In genomic region chr5:76363453-76364104, GRCm38 (mm10) we compare ENCODE assay signal across 9 mouse cellular contexts. TPM values are rescaled to one million over a fixed set of nuclear protein-coding genes. Genes with fewer than 3 reads are reported as not detected.
DNase-seq lines count a peak whose midpoint lies in the region; ATAC-seq and TF ChIP-seq lines count a peak whose summit lies in the region.
"Had no signal": no experiment of that assay in that cellular context is flagged by ENCODE, and none has a peak within 500 bp of the region (broad histone marks: within the 10 kb centered on the region; RNA-seq: fewer than 3 reads in every experiment).

Gene Nmu (minus strand): TSS chr5:76363788.

- no peaks in the 10 kb centered on the region for H3K9me3 ChIP-seq in kidney, embryonic 14.5 days (ENCODE audit: control insufficient read depth, low read length)
- no peaks in the 10 kb centered on the region for H3K9me3 ChIP-seq in hindbrain, embryonic 12.5 days (replicated peaks)
- no peaks in the 10 kb centered on the region for H3K9me3 ChIP-seq in midbrain, postnatal 0 days (ENCODE audit: low read length)

- H3K27ac ChIP-seq in kidney, embryonic 14.5 days (ENCODE audit: low read depth, low read length), result no peak within 1 kb of the TSS
- H3K27ac ChIP-seq in hindbrain, embryonic 12.5 days, result no peak within 1 kb of the TSS
- H3K27ac ChIP-seq in midbrain, postnatal 0 days (ENCODE audit: low read depth, low read length), result no peak within 1 kb of the TSS

- H3K4me2 ChIP-seq in kidney, embryonic 14.5 days (replicated peaks; ENCODE audit: low read depth, low read length), result peak within 1 kb of the TSS; percentile 68
- H3K4me2 ChIP-seq in hindbrain, embryonic 12.5 days (replicated peaks), result peak within 1 kb of the TSS; percentile 79
- peak within 1 kb of the TSS; percentile 80 for H3K4me2 ChIP-seq in midbrain, postnatal 0 days (ENCODE audit: low read depth, low read length, poor library complexity, severe bottlenecking)

- H3K36me3 ChIP-seq in kidney, embryonic 14.5 days (ENCODE audit: control insufficient read depth, insufficient read depth, low read length), result no peaks in the 10 kb centered on the region
- no peaks in the 10 kb centered on the region for H3K36me3 ChIP-seq in hindbrain, embryonic 12.5 days
- H3K36me3 ChIP-seq in midbrain, postnatal 0 days (ENCODE audit: insufficient read depth, low read length), result no peaks in the 10 kb centered on the region

- H3K27me3 ChIP-seq in kidney, embryonic 14.5 days (ENCODE audit: control insufficient read depth, insufficient read depth, low read length), result peaks cover 11% of the 10 kb centered on the region
- peaks cover 25% of the 10 kb centered on the region for H3K27me3 ChIP-seq in hindbrain, embryonic 12.5 days
- H3K27me3 ChIP-seq in midbrain, postnatal 0 days (ENCODE audit: insufficient read depth, low read length), result peaks cover 10% of the 10 kb centered on the region; the same call in 1 of the 2 replicates

- H3K4me3 ChIP-seq in kidney, embryonic 14.5 days (ENCODE audit: low read length), result peak within 1 kb of the TSS; percentile 37
- H3K4me3 ChIP-seq in hindbrain, embryonic 12.5 days, result peak within 1 kb of the TSS; percentile 39
- peak within 1 kb of the TSS; percentile 40 for H3K4me3 ChIP-seq in midbrain, postnatal 0 days (ENCODE audit: low read depth, low read length)
- H3K4me3 ChIP-seq: erythroblast, embryonic 14.5 days had no signal

- WGBS in kidney, embryonic 14.5 days, result 4% methylated on average over 35 of the region's 35 CpGs
- 5% methylated on average over 35 of the region's 35 CpGs for WGBS in hindbrain, embryonic 12.5 days
- 2% methylated on average over 35 of the region's 35 CpGs for WGBS in midbrain, postnatal 0 days

- no peak for DNase-seq in kidney, postnatal 36 days
- DNase-seq in brain, embryonic 14.5 days (ENCODE audit: low read depth), result peak; percentile 10
- DNase-seq in midbrain, postnatal 0 days (ENCODE audit: low spot score), result no peak
- no peak for DNase-seq in spleen, postnatal 14 days (ENCODE audit: low spot score in 2 of 2)
- no peak for DNase-seq in urinary bladder, postnatal 14 days (ENCODE audit: low spot score)
- no peak for DNase-seq in cerebellum, adult 8-10 months

- 0 out of 2 replicates have a peak, but pooled peaks cover 8% of the 10 kb centered on the region for H3K4me1 ChIP-seq in kidney, embryonic 14.5 days (ENCODE audit: control insufficient read depth, insufficient read depth, low read length)
- H3K4me1 ChIP-seq in hindbrain, embryonic 12.5 days, result peaks cover 13% of the 10 kb centered on the region
- 0 out of 2 replicates have a peak, but pooled peaks cover 2% of the 10 kb centered on the region for H3K4me1 ChIP-seq in midbrain, postnatal 0 days (ENCODE audit: insufficient read depth, low read length)

- ATAC-seq in kidney, embryonic 14.5 days (ENCODE audit: low FRiP score, low TSS enrichment), result peak; percentile 52; the same call in 1 of the 2 replicates
- peak; percentile 43; the same call in 1 of the 2 replicates for ATAC-seq in hindbrain, embryonic 12.5 days (ENCODE audit: low FRiP score)
- no peak for ATAC-seq in midbrain, postnatal 0 days (ENCODE audit: low FRiP score)

- TF ChIP-seq POLR2A in brain, embryonic 14.5 days (IDR thresholded peaks at IDR 0.05; ENCODE audit: borderline replicate concordance, extremely low read depth, insufficient read depth, insufficient read length, poor library complexity, severe bottlenecking), result no peak

- TF ChIP-seq CTCF in brain, embryonic 14.5 days (IDR thresholded peaks at IDR 0.05; ENCODE audit: borderline replicate concordance, extremely low read depth, insufficient read depth, insufficient read length), result no peak
- no peak for TF ChIP-seq CTCF in midbrain, postnatal 0 days (IDR thresholded peaks at IDR 0.05)

- H3K9ac ChIP-seq in kidney, embryonic 14.5 days (ENCODE audit: low read depth, low read length), result peak within 1 kb of the TSS; percentile 23; the same call in 1 of the 2 replicates
- peak within 1 kb of the TSS; percentile 38; the same call in 1 of the 2 replicates for H3K9ac ChIP-seq in hindbrain, embryonic 12.5 days
- H3K9ac ChIP-seq in midbrain, postnatal 0 days (replicated peaks; ENCODE audit: low read length, poor library complexity, severe bottlenecking), result peak within 1 kb of the TSS; percentile 29

RNA-seq across cellular contexts. Expression of gene Nmu, which starts in this region (rescaled TPM):
- 0.27 and 0.33 TPM in 2 replicates for polyA plus RNA-seq in kidney, embryonic 14.5 days (2014; fragmentation: Nextera tagmentation; extraction: Ambion mirVana)
- polyA plus RNA-seq in brain, embryonic 14.5 days (2012; rRNA removed), result 0.21 TPM in 1 of 2 replicates, not detected in the other
- polyA plus RNA-seq in hindbrain, embryonic 12.5 days (2016; fragmentation: Nextera tagmentation; extraction: Ambion mirVana), result 0.27 TPM in 1 of 2 replicates, not detected in the other
- total RNA-seq in midbrain, postnatal 0 days (2014; rRNA removed), result not detected in 2 replicates
- polyA plus RNA-seq in midbrain, postnatal 0 days (2015; fragmentation: Nextera tagmentation; extraction: Ambion mirVana), result 0.97 and 1.1 TPM in 2 replicates
- polyA plus RNA-seq: erythroblast, embryonic 14.5 days had no signal

Comparison
In these comparisons a context has a peak if more than half of its experiments do, and no peak if none do; other contexts are left out.
1. Peak in ATAC-seq, H3K4me3 ChIP-seq, H3K9ac ChIP-seq and H3K4me2 ChIP-seq in kidney, embryonic 14.5 days; RNA of the gene not detected or under 1 TPM.
2. Peak in DNase-seq in brain, embryonic 14.5 days; RNA of the gene not detected or under 1 TPM.
3. Peak in ATAC-seq, H3K4me3 ChIP-seq, H3K9ac ChIP-seq and H3K4me2 ChIP-seq in hindbrain, embryonic 12.5 days; RNA of the gene not detected or under 1 TPM.